Mouse (Mus musculus): ENCODE results near the gene Ttf2.

DNA sequence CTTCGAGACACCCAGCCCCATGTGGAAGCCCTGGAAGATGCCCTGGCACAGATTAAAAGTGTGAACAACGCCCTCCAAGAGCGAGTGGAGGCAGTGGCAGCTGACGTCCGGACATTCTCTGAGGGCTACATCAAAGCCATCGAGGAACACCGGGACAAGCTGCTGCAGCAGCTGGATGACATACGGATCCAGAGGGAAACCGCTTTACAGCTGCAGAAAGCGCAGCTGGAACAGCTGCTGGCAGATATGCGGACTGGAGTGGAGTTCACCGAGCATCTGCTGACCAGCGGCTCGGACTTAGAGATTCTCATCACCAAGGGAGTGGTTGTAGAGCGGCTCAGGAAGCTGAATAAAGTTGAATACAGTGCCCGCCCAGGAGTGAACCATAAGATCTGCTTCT lies 44.3 kb downstream of the Ttf2 start:
- TF ChIP-seq EP300 (IDR thresholded peaks at IDR 0.05) (no peak), CTCF (IDR thresholded peaks at IDR 0.05) (no peak)
